Mouse (Mus musculus) MEL (cell line): Measurements from ENCODE around the gene Usp28. TPM values are rescaled to one million over a fixed set of nuclear protein-coding genes. Genes with fewer than 3 reads are reported as not detected.

Source experiments
- DNase-seq: peaks from one replicate; pipeline ENCODE4 v3.0.0; 2011; ENCODE audit warnings: low read depth, low spot score
- H3K27ac ChIP-seq: 2 replicates; pipeline ENCODE4 v1.5.1; 2012; ENCODE audit warnings: low read depth, mild to moderate bottlenecking, control low read depth, low read length, moderate library complexity; ENCODE audit not compliant: control insufficient read depth
- H3K27me3 ChIP-seq, 2 experiments: fragments of 150-350 bp in 1 of 2; sonication (generic) in 1 of 2; 2 replicates each; pipeline ENCODE4 v1.6.1; 2012; ENCODE audit warnings: low read length in 2 of 2, mild to moderate bottlenecking in 2 of 2, improper control_type of control experiment in 1 of 2, moderate library complexity in 1 of 2; ENCODE audit not compliant: insufficient read depth in 2 of 2, control insufficient read depth in 1 of 2
- H3K36me3 ChIP-seq, 2 experiments: 2 replicates each; pipeline ENCODE4 v1.6.1; 2012 to 2014; ENCODE audit warnings: low read length in 2 of 2, improper control_type of control experiment in 1 of 2, inconsistent platforms in 1 of 2, mild to moderate bottlenecking in 1 of 2; ENCODE audit not compliant: insufficient read depth in 2 of 2, control insufficient read depth in 1 of 2
- H3K4me1 ChIP-seq, 2 experiments: fragments of 150-350 bp in 1 of 2; sonication (generic) in 1 of 2; 2 replicates each; pipeline ENCODE4 v1.6.1; 2012; ENCODE audit warnings: low read length in 2 of 2, improper control_type of control experiment in 1 of 2, mild to moderate bottlenecking in 1 of 2; ENCODE audit not compliant: insufficient read depth in 2 of 2, control insufficient read depth in 1 of 2
- H3K4me3 ChIP-seq, 2 experiments: fragments of 150-350 bp in 1 of 2; sonication (generic) in 1 of 2; 2 replicates each; pipeline ENCODE4 v1.5.1; 2012; ENCODE audit warnings: low read depth in 2 of 2, low read length in 2 of 2, mild to moderate bottlenecking in 2 of 2, moderate library complexity in 2 of 2, control low read depth in 1 of 2, improper control_type of control experiment in 1 of 2; ENCODE audit not compliant: control insufficient read depth in 1 of 2, insufficient read depth in 1 of 2
- H3K79me2 ChIP-seq: 2 replicates; pipeline ENCODE4 v1.6.1; 2012; ENCODE audit warnings: mild to moderate bottlenecking, low read length, moderate library complexity; ENCODE audit not compliant: control insufficient read depth, poor library complexity, insufficient read depth
- H3K9ac ChIP-seq: 2 replicates; pipeline ENCODE4 v1.6.1; 2012; ENCODE audit warnings: low read depth, mild to moderate bottlenecking, control low read depth, low read length, moderate library complexity; ENCODE audit not compliant: control insufficient read depth, poor library complexity, severe bottlenecking
- H3K9me3 ChIP-seq: fragments of 150-350 bp; sonication (generic); replicated peaks from 2 replicates; pipeline ENCODE4 v1.6.1; 2012; ENCODE audit warnings: mild to moderate bottlenecking, low read length, improper control_type of control experiment, moderate library complexity; ENCODE audit not compliant: insufficient read depth
- BHLHE40 ChIP-seq: IDR thresholded peaks from 2 replicates; pipeline ENCODE4 v1.6.1; 2012; ENCODE audit warnings: low read depth, mild to moderate bottlenecking, inconsistent platforms, low read length, improper control_type of control experiment, borderline replicate concordance
- CHD1 ChIP-seq: IDR thresholded peaks from 2 replicates; pipeline ENCODE4 v1.6.1; 2012; ENCODE audit warnings: low read depth, mild to moderate bottlenecking, inconsistent platforms, low read length, improper control_type of control experiment
- CTCF ChIP-seq, 3 experiments: IDR thresholded peaks in 2 of 3; conservative IDR thresholded peaks in 1 of 3; 2 replicates each; pipeline ENCODE4 v1.5.1; 2011 to 2012; ENCODE audit warnings: low read length in 3 of 3, low read depth in 2 of 3, mild to moderate bottlenecking in 2 of 3, improper control_type of control experiment in 1 of 3, inconsistent platforms in 1 of 3, mixed read lengths in 1 of 3, moderate library complexity in 1 of 3; ENCODE audit not compliant: control insufficient read depth in 1 of 3, insufficient read depth in 1 of 3, poor library complexity in 1 of 3, severe bottlenecking in 1 of 3
- E2F4 ChIP-seq: IDR thresholded peaks from 2 replicates; pipeline ENCODE4 v1.6.1; 2011; ENCODE audit warnings: low read depth, low read length, improper control_type of control experiment, borderline replicate concordance
- EP300 ChIP-seq, 2 experiments: IDR thresholded peaks; 2 replicates each; pipeline ENCODE4 v1.6.1; 2011; ENCODE audit warnings: improper control_type of control experiment in 2 of 2, low read length in 2 of 2, low read depth in 1 of 2, mild to moderate bottlenecking in 1 of 2
- GATA1 ChIP-seq: IDR thresholded peaks from 2 replicates; pipeline ENCODE4 v1.6.1; 2011; ENCODE audit warnings: low read depth, low read length, improper control_type of control experiment
- HCFC1 ChIP-seq: IDR thresholded peaks from 2 replicates; pipeline ENCODE4 v1.6.1; 2012; ENCODE audit warnings: low read depth, mild to moderate bottlenecking, inconsistent platforms, low read length, improper control_type of control experiment, moderate library complexity
- JUND ChIP-seq: IDR thresholded peaks from 2 replicates; pipeline ENCODE4 v1.6.1; 2011; ENCODE audit warnings: low read depth, mild to moderate bottlenecking, improper control_type of control experiment, low read length
- KAT2A ChIP-seq: conservative IDR thresholded peaks from 2 replicates; pipeline ENCODE4 v1.6.1; 2012; ENCODE audit warnings: low read depth, low read length, improper control_type of control experiment, inconsistent platforms
- MAX ChIP-seq: IDR thresholded peaks from 2 replicates; pipeline ENCODE4 v1.6.1; 2011; ENCODE audit warnings: low read length, improper control_type of control experiment
- MXI1 ChIP-seq: IDR thresholded peaks from 2 replicates; pipeline ENCODE4 v1.6.1; 2011; ENCODE audit warnings: mild to moderate bottlenecking, low read depth, low read length, improper control_type of control experiment
- MYC ChIP-seq: IDR thresholded peaks from 2 replicates; pipeline ENCODE4 v1.6.1; 2011; ENCODE audit warnings: low read depth, mild to moderate bottlenecking, low read length, improper control_type of control experiment, moderate library complexity
- SIN3A ChIP-seq: IDR thresholded peaks from 2 replicates; pipeline ENCODE4 v1.6.1; 2012; ENCODE audit warnings: low read length, improper control_type of control experiment, inconsistent platforms
- TBP ChIP-seq: IDR thresholded peaks from 2 replicates; pipeline ENCODE4 v1.8.0; 2011; ENCODE audit warnings: low read depth, low read length, improper control_type of control experiment
- TCF12 ChIP-seq: IDR thresholded peaks from 2 replicates; pipeline ENCODE4 v1.6.1; 2014; ENCODE audit warnings: low read depth, mild to moderate bottlenecking, inconsistent platforms, low read length, improper control_type of control experiment, moderate library complexity
- USF1 ChIP-seq: IDR thresholded peaks from 2 replicates; pipeline ENCODE4 v1.6.1; 2014; ENCODE audit warnings: low read depth, mild to moderate bottlenecking, inconsistent platforms, low read length, improper control_type of control experiment, moderate library complexity
- ZC3H11A ChIP-seq: IDR thresholded peaks from 2 replicates; pipeline ENCODE4 v1.6.1; 2012; ENCODE audit warnings: low read depth, mild to moderate bottlenecking, inconsistent platforms, low read length, improper control_type of control experiment
- ZMIZ1 ChIP-seq: IDR thresholded peaks from 2 replicates; pipeline ENCODE4 v1.6.1; 2012; ENCODE audit warnings: low read depth, mild to moderate bottlenecking, inconsistent platforms, low read length, improper control_type of control experiment, moderate library complexity
- ZNF384 ChIP-seq: IDR thresholded peaks from 2 replicates; pipeline ENCODE4 v1.6.1; 2012; ENCODE audit warnings: low read depth, mild to moderate bottlenecking, inconsistent platforms, low read length, improper control_type of control experiment
- polyA plus RNA-seq, 2 experiments: library from polyadenylated mRNA; stranded (reverse) in 1 of 2; unstranded in 1 of 2; fragments of >175 nt in 1 of 2; fragments of >200 nt in 1 of 2; gene quantifications; 2 replicates each; pipeline versions ENCODE4 v1.2.1 to v1.2.4; 2012; ENCODE audit warnings: low replicate concordance in 2 of 2, low read depth in 1 of 2; ENCODE audit not compliant: insufficient read length in 2 of 2, insufficient read depth in 1 of 2, missing spikeins in 1 of 2
- total RNA-seq: library from RNA; depleted of rRNA; stranded (reverse); fragments of 300-350 nt; gene quantifications from 2 replicates; pipeline ENCODE4 v1.2.3, GENCODE M21; 2012

The Usp28 gene
- total and polyA plus RNA-seq, 3 experiments: 5.2 to 14.2 TPM; not detected in 1

GRCm38 (mm10) chr9:48984320-48984844, 793 bp upstream of the Usp28 start:
- TF ChIP-seq HCFC1: no peak
- no peak for TF ChIP-seq BHLHE40
- TF ChIP-seq ZC3H11A: no peak
- no peak for TF ChIP-seq CTCF (IDR thresholded peaks at IDR 0.05 in 2 of 3, conservative IDR thresholded peaks at IDR 0.05 in 1 of 3; ENCODE audit: control insufficient read depth in 1 of 3, insufficient read depth in 1 of 3, low read depth in 2 of 3, low read length in 3 of 3, poor library complexity in 1 of 3, severe bottlenecking in 1 of 3)
- TF ChIP-seq CHD1: no peak
- TF ChIP-seq USF1: peak; percentile 58; the same call in 1 of the 2 replicates
- H3K79me2 ChIP-seq: 0 out of 2 replicates have a peak, but pooled peaks cover 1% of the 10 kb centered on the region
- H3K4me3 ChIP-seq: peak overlapping the region; percentile 55 to 68
- H3K9ac ChIP-seq: peak overlapping the region; percentile 65
- no peak for DNase-seq
- H3K9me3 ChIP-seq: no peaks in the 10 kb centered on the region
- H3K27me3 ChIP-seq: no peaks in the 10 kb centered on the region
- H3K4me1 ChIP-seq: peaks cover 7 to 30% of the 10 kb centered on the region in 2 experiments
- H3K27ac ChIP-seq: peak overlapping the region; percentile 66
- H3K36me3 ChIP-seq: peaks cover 0 to 31% of the 10 kb centered on the region in 2 experiments; a peak in 2 of 4 replicates

- H3K36me3 ChIP-seq: peaks cover 0 to 28% of the 10 kb centered on the region in 2 experiments; a peak in 2 of 4 replicates
- peak overlapping the region; percentile 69 for H3K9ac ChIP-seq
- TF ChIP-seq E2F4 (0 out of 2 replicates have a peak, but pooled peaks have one; percentile 43), MYC (0 out of 2 replicates have a peak, but pooled peaks have one; percentile 47), MXI1 (0 out of 2 replicates have a peak, but pooled peaks have one; percentile 33), TCF12 (no peak), EP300 (IDR thresholded peaks at IDR 0.05; ENCODE audit: low read depth in 1 of 2, low read length in 2 of 2) (peak in 1 of 2 experiments; percentile 7; a peak in 1 of 4 replicates), GATA1 (peak; percentile 43), SIN3A (peak; percentile 45), TBP (no peak), JUND (no peak), ZMIZ1 (no peak), KAT2A (no peak), MAX (0 out of 2 replicates have a peak, but pooled peaks have one; percentile 45), ZNF384 (peak; percentile 55; the same call in 1 of the 2 replicates), BHLHE40 (peak; percentile 60; the same call in 1 of the 2 replicates)
- H3K27ac ChIP-seq: peak overlapping the region; percentile 17; the same call in 1 of the 2 replicates
- peaks cover 7 to 30% of the 10 kb centered on the region in 2 experiments for H3K4me1 ChIP-seq
- no peaks in the 10 kb centered on the region for H3K9me3 ChIP-seq
- peak; percentile 60 for DNase-seq
- peak overlapping the region; percentile 61 to 82 for H3K4me3 ChIP-seq
- H3K27me3 ChIP-seq: no peaks in the 10 kb centered on the region
- H3K79me2 ChIP-seq: 0 out of 2 replicates have a peak, but pooled peaks cover 1% of the 10 kb centered on the region
Observed at GRCm38 (mm10) chr9:48985708-48986088, 523 bp downstream of the Usp28 start.
